Mouse (Mus musculus) kidney, embryonic 14.5 days (tissue): ENCODE results near the gene Gpr4. TPM values are rescaled to one million over a fixed set of nuclear protein-coding genes. Genes with fewer than 3 reads are reported as not detected.

Experiments
- ATAC-seq: fragments of 200-750 bp; cut with Nextera tagmentation; 2 replicates; pipeline ENCODE4 v1.8.0; 2017; ENCODE audit warnings: moderate number of reproducible peaks, mild to moderate bottlenecking, moderate TSS enrichment, moderate library complexity; ENCODE audit not compliant: low FRiP score, low TSS enrichment
- H3K27ac ChIP-seq: fragments of 300-500 bp; sonication (generic); 2 replicates; pipeline ENCODE4 v1.5.1; 2014; ENCODE audit warnings: low read depth, mild to moderate bottlenecking, low read length, moderate library complexity, mixed read lengths
- H3K27me3 ChIP-seq: fragments of 300-500 bp; sonication (generic); 2 replicates; pipeline ENCODE4 v1.6.1; 2014; ENCODE audit warnings: mild to moderate bottlenecking, low read length; ENCODE audit not compliant: control insufficient read depth, insufficient read depth
- H3K36me3 ChIP-seq: fragments of 300-500 bp; sonication (generic); 2 replicates; pipeline ENCODE4 v1.6.1; 2014; ENCODE audit warnings: low read length, mixed read lengths; ENCODE audit not compliant: control insufficient read depth, insufficient read depth
- H3K4me1 ChIP-seq: fragments of 300-500 bp; sonication (generic); 2 replicates; pipeline ENCODE4 v1.6.1; 2014; ENCODE audit warnings: low read length, mixed read lengths; ENCODE audit not compliant: control insufficient read depth, insufficient read depth
- H3K4me2 ChIP-seq: fragments of 300-500 bp; sonication (generic); replicated peaks from 2 replicates; pipeline ENCODE4 v1.6.1; 2014; ENCODE audit warnings: low read depth, mild to moderate bottlenecking, low read length
- H3K4me3 ChIP-seq: fragments of 300-500 bp; sonication (generic); 2 replicates; pipeline ENCODE4 v1.5.1; 2014; ENCODE audit warnings: mild to moderate bottlenecking, low read length
- H3K9ac ChIP-seq: fragments of 300-500 bp; sonication (generic); 2 replicates; pipeline ENCODE4 v1.6.1; 2014; ENCODE audit warnings: low read depth, mild to moderate bottlenecking, low read length, moderate library complexity
- H3K9me3 ChIP-seq: fragments of 300-500 bp; sonication (generic); 2 replicates; pipeline ENCODE4 v1.6.1; 2016; ENCODE audit warnings: low read length; ENCODE audit not compliant: control insufficient read depth
- WGBS: fragments of 180-500 bp; shearing (Covaris S2); extraction: QIAGEN DNeasy Blood & Tissue Kit; methylation state at CpG from one replicate; pipeline ENCODE4 v1.1.7; 2014; 5-methylcytosine and 5-hydroxymethylcytosine counted together
- polyA plus RNA-seq: library from polyadenylated mRNA; unstranded; fragments of >200 nt; fragmentation: Nextera tagmentation; extraction: Ambion mirVana; gene quantifications from 2 replicates; pipeline ENCODE4 v1.2.1, GENCODE M21; 2014

Gene Gpr4
- polyA plus RNA-seq, 1 experiment from 2014 or later = 3.4 TPM

DNA sequence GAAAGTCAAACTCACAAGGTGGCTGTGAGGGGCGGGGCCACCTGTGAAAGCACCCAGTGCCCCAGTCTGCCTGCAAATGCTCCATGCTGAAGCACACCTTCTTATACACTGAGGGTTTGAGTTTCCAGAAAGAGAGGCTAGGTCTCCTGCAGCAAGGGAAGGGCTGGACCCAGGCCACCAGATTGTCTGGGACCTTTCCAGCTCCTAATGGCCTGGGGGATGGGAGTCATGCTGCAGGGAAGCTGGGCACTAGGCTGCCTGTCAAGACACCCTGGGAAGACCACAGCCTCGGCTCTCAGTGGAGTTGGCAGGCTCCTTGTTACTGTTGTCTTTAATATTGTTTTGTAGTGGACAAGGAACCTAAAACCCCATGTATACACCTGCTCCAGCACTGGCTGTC lies 24.1 kb downstream of the Gpr4 start:
- H3K27me3 ChIP-seq = no peaks in the 10 kb centered on the region
- ATAC-seq = no peak

DNA sequence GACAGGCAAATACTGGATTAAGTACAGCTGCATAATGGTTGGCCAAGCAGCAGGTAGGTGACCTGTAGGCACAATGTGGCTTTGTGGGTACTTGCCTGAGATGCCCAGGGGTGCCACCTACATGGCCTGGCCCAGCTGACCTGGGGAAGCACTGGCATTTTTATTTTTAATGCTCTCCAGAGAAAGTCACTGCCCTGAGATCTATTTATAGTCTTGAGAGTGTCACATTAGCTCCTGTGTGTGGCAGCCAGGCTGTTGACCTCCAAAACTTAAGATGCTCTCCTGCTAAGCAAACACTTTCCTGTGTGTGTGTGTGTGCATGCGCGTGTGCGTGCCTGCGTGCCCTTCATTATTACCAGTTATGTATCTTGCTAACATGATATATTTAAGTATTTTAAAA lies 26.0 kb downstream of the Gpr4 start:
- no peak overlapping the region for H3K4me3 ChIP-seq
- H3K27ac ChIP-seq = no peak overlapping the region
- H3K9me3 ChIP-seq = no peaks in the 10 kb centered on the region
- ATAC-seq = no peak
- H3K9ac ChIP-seq = no peak overlapping the region
- H3K27me3 ChIP-seq = no peaks in the 10 kb centered on the region
- H3K36me3 ChIP-seq = peaks cover 5% of the 10 kb centered on the region; the same call in 1 of the 2 replicates
- WGBS = 98% methylated on average over 4 of the region's 4 CpGs
- H3K4me1 ChIP-seq = no peaks in the 10 kb centered on the region
- H3K4me2 ChIP-seq = no peak overlapping the region

More for the DNA sequence above, 24.1 kb downstream of the Gpr4 start:
- peaks cover 5% of the 10 kb centered on the region; the same call in 1 of the 2 replicates for H3K36me3 ChIP-seq
- no peak overlapping the region for H3K27ac ChIP-seq
- no peak overlapping the region for H3K4me3 ChIP-seq
- no peaks in the 10 kb centered on the region for H3K4me1 ChIP-seq
- H3K9ac ChIP-seq = no peak overlapping the region
- no peak overlapping the region for H3K4me2 ChIP-seq
- no peaks in the 10 kb centered on the region for H3K9me3 ChIP-seq
- 80% methylated on average over 2 of the region's 2 CpGs for WGBS

- peak; percentile 93 for ATAC-seq
- Histone ChIP-seq H3K36me3 (peaks cover 5% of the 10 kb centered on the region; the same call in 1 of the 2 replicates), H3K27ac (no peak overlapping the region), H3K9me3 (no peaks in the 10 kb centered on the region), H3K27me3 (no peaks in the 10 kb centered on the region), H3K4me1 (no peaks in the 10 kb centered on the region), H3K9ac (0 out of 2 replicates have a peak overlapping the region, but pooled peaks have one; percentile 4), H3K4me2 (no peak overlapping the region), H3K4me3 (no peak overlapping the region)
- 0% methylated on average over 1 of the region's 1 CpGs for WGBS
Measured at GRCm38 (mm10) chr7:19239423-19239822, 27.1 kb downstream of the Gpr4 start.

GRCm38 (mm10) chr7:19239986-19240385 lies 27.6 kb downstream of the Gpr4 start:
- Histone ChIP-seq H3K4me1 (no peaks in the 10 kb centered on the region), H3K4me3 (no peak overlapping the region), H3K4me2 (no peak overlapping the region), H3K27me3 (no peaks in the 10 kb centered on the region), H3K9ac (no peak overlapping the region), H3K36me3 (peaks cover 9% of the 10 kb centered on the region; the same call in 1 of the 2 replicates), H3K9me3 (no peaks in the 10 kb centered on the region), H3K27ac (no peak overlapping the region)
- WGBS = 64% methylated on average over 4 of the region's 4 CpGs
- ATAC-seq = no peak

GRCm38 (mm10) chr7:19240905-19241463 lies 28.6 kb downstream of the Gpr4 start:
- no peak for ATAC-seq
- WGBS = 91% methylated on average over 8 of the region's 8 CpGs
- no peak overlapping the region for H3K27ac ChIP-seq

DNA sequence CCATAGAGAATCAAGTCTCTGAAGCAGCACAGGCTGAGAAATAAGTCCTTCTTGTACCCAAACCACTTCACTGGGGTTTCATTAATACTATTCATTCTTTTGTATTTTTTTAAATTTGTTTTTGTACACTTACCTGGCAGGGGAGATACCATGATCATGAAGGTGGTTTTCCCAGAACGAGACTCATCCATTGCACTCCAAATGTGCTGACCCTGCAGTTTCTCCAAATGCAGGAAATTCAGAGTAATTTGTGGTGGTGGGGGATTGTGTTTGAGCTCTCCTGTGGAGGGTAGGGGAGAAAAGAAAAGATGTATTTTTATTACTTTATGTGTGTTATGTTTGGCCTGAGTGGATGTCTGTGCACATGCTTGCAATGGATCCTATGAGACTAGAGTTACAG lies 29.7 kb downstream of the Gpr4 start:
- H3K4me1 ChIP-seq = no peaks in the 10 kb centered on the region
- no peaks in the 10 kb centered on the region for H3K27me3 ChIP-seq
- peaks cover 25% of the 10 kb centered on the region; the same call in 1 of the 2 replicates for H3K36me3 ChIP-seq
- no peak for ATAC-seq
- no peak overlapping the region for H3K9ac ChIP-seq
- no peaks in the 10 kb centered on the region for H3K9me3 ChIP-seq
- no peak overlapping the region for H3K27ac ChIP-seq
- H3K4me2 ChIP-seq = no peak overlapping the region
- WGBS = 90% methylated on average over 1 of the region's 1 CpGs
- no peak overlapping the region for H3K4me3 ChIP-seq

More at GRCm38 (mm10) chr7:19240905-19241463, 28.6 kb downstream of the Gpr4 start:
- no peak overlapping the region for H3K4me2 ChIP-seq
- H3K9ac ChIP-seq = no peak overlapping the region
- no peaks in the 10 kb centered on the region for H3K9me3 ChIP-seq
- no peaks in the 10 kb centered on the region for H3K27me3 ChIP-seq
- H3K36me3 ChIP-seq = peaks cover 17% of the 10 kb centered on the region; the same call in 1 of the 2 replicates
- H3K4me3 ChIP-seq = no peak overlapping the region
- H3K4me1 ChIP-seq = no peaks in the 10 kb centered on the region

GRCm38 (mm10) chr7:19243858-19244257 lies 31.5 kb downstream of the Gpr4 start:
- no peak for ATAC-seq
- Histone ChIP-seq H3K4me3 (no peak overlapping the region), H3K9ac (no peak overlapping the region), H3K27ac (no peak overlapping the region), H3K9me3 (no peaks in the 10 kb centered on the region), H3K36me3 (peaks cover 30% of the 10 kb centered on the region), H3K4me1 (no peaks in the 10 kb centered on the region), H3K27me3 (no peaks in the 10 kb centered on the region), H3K4me2 (no peak overlapping the region)
- 76% methylated on average over 5 of the region's 5 CpGs for WGBS

- Histone ChIP-seq H3K36me3 (peaks cover 30% of the 10 kb centered on the region), H3K4me2 (no peak overlapping the region), H3K27ac (no peak overlapping the region), H3K9ac (no peak overlapping the region), H3K4me1 (no peaks in the 10 kb centered on the region), H3K9me3 (no peaks in the 10 kb centered on the region), H3K4me3 (no peak overlapping the region), H3K27me3 (no peaks in the 10 kb centered on the region)
- ATAC-seq = no peak
- WGBS = 77% methylated on average over 3 of the region's 3 CpGs
Measured at GRCm38 (mm10) chr7:19245083-19245482, 32.7 kb downstream of the Gpr4 start.

DNA sequence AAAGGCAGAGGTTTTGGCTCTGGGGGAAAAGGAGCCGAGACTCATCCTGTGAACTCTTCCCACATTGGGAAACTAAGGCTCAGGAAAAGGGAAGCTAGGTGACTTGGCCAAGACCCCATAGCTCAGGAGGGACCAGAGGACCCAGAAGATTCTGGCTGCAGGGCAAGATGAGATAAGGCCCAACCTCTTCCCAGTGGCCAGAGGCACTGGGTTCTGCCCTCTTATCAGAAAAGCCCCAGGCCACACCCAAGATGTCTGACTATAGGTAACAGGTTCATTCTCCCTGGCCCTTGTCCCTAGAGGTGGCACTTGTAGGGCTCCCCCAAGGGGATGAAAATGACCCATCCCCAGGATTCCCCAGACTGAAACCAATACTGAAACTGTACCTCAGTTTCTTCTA lies 34.5 kb downstream of the Gpr4 start:
- no peaks in the 10 kb centered on the region for H3K27me3 ChIP-seq
- ATAC-seq = no peak
- 100% methylated on average over 1 of the region's 1 CpGs for WGBS

More for the DNA sequence above, 34.5 kb downstream of the Gpr4 start:
- H3K9ac ChIP-seq = no peak overlapping the region
- H3K4me2 ChIP-seq = no peak overlapping the region
- peaks cover 25% of the 10 kb centered on the region for H3K36me3 ChIP-seq
- no peak overlapping the region for H3K27ac ChIP-seq
- no peaks in the 10 kb centered on the region for H3K9me3 ChIP-seq
- H3K4me1 ChIP-seq = no peaks in the 10 kb centered on the region
- H3K4me3 ChIP-seq = no peak overlapping the region
